Mouse (Mus musculus) lung, postnatal 0 days (tissue): ENCODE data around the gene Katnbl1. TPM values are rescaled to one million over a fixed set of nuclear protein-coding genes. Genes with fewer than 3 reads are reported as not detected.

Experiments used
- ATAC-seq: fragments of 200-750 bp; cut with Nextera tagmentation; 2 replicates; pipeline ENCODE4 v1.8.0; 2017; ENCODE audit warnings: moderate library complexity
- DNase-seq: peaks from one replicate; pipeline ENCODE4 v3.0.0-alpha.2; 2016; ENCODE audit warnings: low spot score
- H3K27ac ChIP-seq: fragments of 300-500 bp; sonication (generic); 2 replicates; pipeline ENCODE4 v1.5.1; 2014; ENCODE audit warnings: antibody characterized with exemption, mild to moderate bottlenecking, low read length, mixed read lengths
- H3K27me3 ChIP-seq: fragments of 300-500 bp; sonication (generic); replicated peaks from 2 replicates; pipeline ENCODE4 v1.6.1; 2014; ENCODE audit warnings: low read length, mixed read lengths; ENCODE audit not compliant: insufficient read depth
- H3K36me3 ChIP-seq: fragments of 300-500 bp; sonication (generic); 2 replicates; pipeline ENCODE4 v1.6.1; 2014; ENCODE audit warnings: low read length, mixed read lengths; ENCODE audit not compliant: insufficient read depth
- H3K4me1 ChIP-seq: fragments of 300-500 bp; sonication (generic); 2 replicates; pipeline ENCODE4 v1.6.1; 2014; ENCODE audit warnings: antibody characterized with exemption, low read depth, low read length, mixed read lengths; ENCODE audit not compliant: insufficient read depth
- H3K4me2 ChIP-seq: fragments of 300-500 bp; sonication (generic); replicated peaks from 2 replicates; pipeline ENCODE4 v1.6.1; 2014; ENCODE audit warnings: low read depth, mild to moderate bottlenecking, low read length, moderate library complexity, mixed read lengths
- H3K4me3 ChIP-seq: fragments of 300-500 bp; sonication (generic); 2 replicates; pipeline ENCODE4 v1.5.1; 2014; ENCODE audit warnings: low read depth, low read length
- H3K9ac ChIP-seq: fragments of 300-500 bp; sonication (generic); replicated peaks from 2 replicates; pipeline ENCODE4 v1.6.1; 2014; ENCODE audit warnings: low read depth, mild to moderate bottlenecking
- H3K9me3 ChIP-seq: fragments of 300-500 bp; sonication (generic); 2 replicates; pipeline ENCODE4 v1.6.1; 2016; ENCODE audit warnings: low read length, mixed read lengths
- CTCF ChIP-seq: IDR thresholded peaks from 2 replicates; pipeline ENCODE4 v1.5.1; 2016; ENCODE audit warnings: antibody characterized with exemption, mild to moderate bottlenecking
- EP300 ChIP-seq: IDR thresholded peaks from 2 replicates; pipeline ENCODE4 v1.6.1; 2016; ENCODE audit warnings: antibody characterized with exemption, mild to moderate bottlenecking, control low read depth
- WGBS: fragments of 180-500 bp; shearing (Covaris S2); extraction: QIAGEN DNeasy Blood & Tissue Kit; methylation state at CpG from one replicate; pipeline ENCODE4 v1.1.7; 2014; 5-methylcytosine and 5-hydroxymethylcytosine counted together
- polyA plus RNA-seq: library from polyadenylated mRNA; unstranded; fragments of >200 nt; fragmentation: Nextera tagmentation; extraction: Ambion mirVana; gene quantifications from 2 replicates; pipeline ENCODE4 v1.2.1, GENCODE M21; 2015

The Katnbl1 gene
- polyA plus RNA-seq, 1 experiment from 2014 or later, result 22.3 TPM

DNA sequence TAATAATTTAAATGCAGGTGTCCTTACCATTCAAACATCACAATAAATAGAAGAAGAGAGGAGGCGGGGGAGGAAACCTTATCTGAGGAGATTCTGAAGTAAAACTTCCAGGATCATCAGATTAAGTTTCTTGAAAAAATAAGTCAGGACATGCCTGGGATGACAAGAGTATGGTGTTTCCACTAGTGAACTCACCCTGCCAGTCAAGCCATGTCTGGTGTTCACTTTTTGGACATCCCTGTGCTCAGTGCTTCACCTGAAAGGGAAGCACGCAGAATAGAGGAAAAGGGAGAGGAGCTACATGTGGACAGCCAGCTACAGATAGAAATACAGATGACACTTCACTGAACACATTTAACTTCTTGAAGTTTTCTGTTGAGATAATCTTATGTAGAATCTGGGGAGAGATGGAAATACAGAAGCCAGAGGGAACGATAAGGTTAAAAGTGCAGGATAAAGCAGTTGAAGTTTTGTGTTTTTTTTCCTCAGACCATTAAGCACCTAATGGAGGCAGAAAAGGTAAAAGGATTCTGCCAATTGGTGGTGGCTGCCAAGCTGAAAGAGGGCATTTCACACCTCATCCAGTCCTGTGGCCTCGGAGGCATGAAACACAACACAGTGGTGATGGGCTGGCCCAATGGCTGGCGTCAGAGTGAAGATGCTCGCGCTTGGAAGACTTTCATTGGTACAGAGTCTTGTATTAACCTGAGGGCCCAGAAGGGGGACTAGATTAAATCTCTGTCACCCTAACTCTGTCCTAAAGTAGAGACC, 25.1 kb upstream of the Katnbl1 start:
- Histone ChIP-seq H3K9ac (no peak overlapping the region), H3K4me1 (no peaks in the 10 kb centered on the region), H3K4me2 (no peak overlapping the region), H3K4me3 (no peak overlapping the region), H3K36me3 (peaks cover 32% of the 10 kb centered on the region), H3K27me3 (no peaks in the 10 kb centered on the region), H3K27ac (no peak overlapping the region), H3K9me3 (no peaks in the 10 kb centered on the region)
- TF ChIP-seq EP300 (no peak), CTCF (no peak)
- no peak for DNase-seq
- ATAC-seq, result no peak
- 86% methylated on average over 7 of the region's 7 CpGs for WGBS

GRCm38 (mm10) chr2:112359611-112360010, 19.4 kb upstream of the Katnbl1 start:
- Histone ChIP-seq H3K27ac (peak overlapping the region; percentile 79), H3K36me3 (peaks cover 31% of the 10 kb centered on the region), H3K27me3 (no peaks in the 10 kb centered on the region), H3K4me3 (no peak overlapping the region), H3K9me3 (no peaks in the 10 kb centered on the region), H3K9ac (no peak overlapping the region), H3K4me1 (no peaks in the 10 kb centered on the region; the same call in 1 of the 2 replicates), H3K4me2 (no peak overlapping the region)
- WGBS, result 21% methylated on average over 2 of the region's 2 CpGs
- TF ChIP-seq CTCF (no peak), EP300 (peak; percentile 62)
- peak; percentile 85 for DNase-seq
- peak; percentile 87 for ATAC-seq

DNA sequence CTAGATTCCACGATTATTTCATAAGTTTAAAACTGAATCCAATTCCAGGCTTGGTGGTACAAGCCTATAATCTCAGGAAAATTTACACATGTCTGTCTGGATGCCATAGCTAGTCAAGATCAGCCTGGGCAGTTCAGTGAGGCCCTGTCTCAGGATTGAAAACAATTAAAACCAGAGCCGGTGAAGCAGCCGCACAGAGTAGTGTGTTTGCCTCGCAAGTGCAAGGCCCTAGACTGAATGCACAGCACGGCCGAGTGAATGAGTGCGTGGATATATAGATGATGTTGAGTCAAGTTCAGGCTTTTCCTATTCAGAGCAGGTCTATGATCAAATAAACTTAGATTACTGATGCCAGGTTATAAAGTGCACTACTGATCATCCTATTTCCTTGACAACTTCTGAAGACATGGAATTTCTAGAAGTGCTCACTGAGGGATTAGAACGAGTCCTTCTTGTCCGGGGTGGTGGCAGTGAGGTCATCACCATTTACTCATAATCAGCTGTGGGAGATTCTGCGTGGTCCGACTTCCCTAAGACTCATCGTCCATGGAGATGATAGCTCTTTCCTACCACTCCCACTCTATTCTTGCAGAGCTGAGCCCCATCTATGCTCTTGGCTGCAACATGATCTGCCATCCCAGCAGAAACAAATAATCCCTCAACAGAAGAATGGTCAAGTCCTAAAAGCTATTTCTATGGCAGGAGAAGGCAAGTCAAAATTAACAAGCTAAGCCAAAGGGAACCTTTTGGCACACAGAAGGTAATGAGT, 18.8 kb upstream of the Katnbl1 start:
- TF ChIP-seq EP300, result no peak
- no peak for TF ChIP-seq CTCF
- Histone ChIP-seq H3K27me3 (no peaks in the 10 kb centered on the region), H3K4me3 (no peak overlapping the region), H3K4me1 (no peaks in the 10 kb centered on the region; the same call in 1 of the 2 replicates), H3K9ac (no peak overlapping the region), H3K27ac (peak overlapping the region; percentile 66), H3K4me2 (no peak overlapping the region), H3K36me3 (peaks cover 31% of the 10 kb centered on the region), H3K9me3 (no peaks in the 10 kb centered on the region)
- WGBS, result 77% methylated on average over 12 of the region's 12 CpGs
- ATAC-seq, result no peak; the same call in 1 of the 2 replicates
- no peak for DNase-seq

GRCm38 (mm10) chr2:112360781-112361169, 18.2 kb upstream of the Katnbl1 start:
- H3K9ac ChIP-seq, result no peak overlapping the region
- WGBS, result 87% methylated on average over 2 of the region's 2 CpGs

DNA sequence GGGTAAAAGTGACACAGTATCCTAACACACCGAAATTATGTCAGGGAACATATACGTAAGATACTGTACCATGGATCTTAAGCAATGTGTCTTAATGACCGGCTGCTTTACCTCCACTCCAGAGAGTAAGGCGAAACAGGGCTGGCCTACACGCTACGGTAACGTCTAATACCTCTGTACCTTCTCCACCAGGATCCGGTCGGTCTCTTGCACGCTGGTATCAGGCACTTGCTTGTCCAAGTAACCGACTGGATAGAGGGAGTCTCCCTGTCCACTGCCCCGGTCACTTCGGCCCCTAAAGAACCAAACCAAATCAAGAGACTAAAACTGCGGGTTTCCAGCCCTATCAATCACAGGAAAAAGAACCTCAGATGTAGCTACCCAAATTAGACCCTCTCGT, 11.8 kb upstream of the Katnbl1 start:
- H3K4me1 ChIP-seq, result peaks cover 8% of the 10 kb centered on the region; the same call in 1 of the 2 replicates
- TF ChIP-seq EP300 (no peak), CTCF (no peak)

More at GRCm38 (mm10) chr2:112360781-112361169, 18.2 kb upstream of the Katnbl1 start:
- Histone ChIP-seq H3K4me3 (no peak overlapping the region), H3K36me3 (peaks cover 31% of the 10 kb centered on the region), H3K4me1 (no peaks in the 10 kb centered on the region; the same call in 1 of the 2 replicates), H3K27ac (peak overlapping the region; percentile 66; the same call in 1 of the 2 replicates), H3K9me3 (no peaks in the 10 kb centered on the region), H3K27me3 (no peaks in the 10 kb centered on the region), H3K4me2 (no peak overlapping the region)
- DNase-seq (no peak), ATAC-seq (no peak)
- no peak for TF ChIP-seq CTCF
- no peak for TF ChIP-seq EP300

More for the DNA sequence above, 11.8 kb upstream of the Katnbl1 start:
- no peaks in the 10 kb centered on the region for H3K9me3 ChIP-seq
- H3K36me3 ChIP-seq, result peaks cover 12% of the 10 kb centered on the region
- peak; percentile 15; the same call in 1 of the 2 replicates for ATAC-seq
- H3K27ac ChIP-seq, result peak overlapping the region; percentile 57
- peak overlapping the region; percentile 70 for H3K9ac ChIP-seq
- H3K4me2 ChIP-seq, result peak overlapping the region; percentile 85
- peak overlapping the region; percentile 60 for H3K4me3 ChIP-seq
- H3K27me3 ChIP-seq, result no peaks in the 10 kb centered on the region
- 14% methylated on average over 15 of the region's 15 CpGs for WGBS
- no peak for DNase-seq
